Mouse (Mus musculus): ENCODE data around the gene Tmeff1. TPM values are rescaled to one million over a fixed set of nuclear protein-coding genes. Genes with fewer than 3 reads are reported as not detected.

Tmeff1 gene
- total RNA-seq, 2 experiments from 2014 or later: 1.3 TPM; not detected in 1

- no peak for ATAC-seq (replicated peaks; ENCODE audit: poor library complexity, severe bottlenecking)
Observed at GRCm38 (mm10) chr4:48561824-48562223, 23.1 kb upstream of the Tmeff1 start.

GRCm38 (mm10) chr4:48564962-48565361 lies 20.0 kb upstream of the Tmeff1 start:
- no peak for ATAC-seq (replicated peaks; ENCODE audit: poor library complexity, severe bottlenecking)

- no peak for ATAC-seq (replicated peaks; ENCODE audit: poor library complexity, severe bottlenecking)
Observed at GRCm38 (mm10) chr4:48576361-48576760, 8.6 kb upstream of the Tmeff1 start.

GRCm38 (mm10) chr4:48577831-48578230 lies 7.1 kb upstream of the Tmeff1 start:
- ATAC-seq (replicated peaks; ENCODE audit: poor library complexity, severe bottlenecking): no peak

- no peak for ATAC-seq (replicated peaks; ENCODE audit: poor library complexity, severe bottlenecking)
Observed at GRCm38 (mm10) chr4:48578399-48578798, 6.6 kb upstream of the Tmeff1 start.

GRCm38 (mm10) chr4:48579475-48580110 lies 5.4 kb upstream of the Tmeff1 start:
- no peak for ATAC-seq (replicated peaks; ENCODE audit: poor library complexity, severe bottlenecking)

- no peak for ATAC-seq (replicated peaks; ENCODE audit: poor library complexity, severe bottlenecking)
Observed at GRCm38 (mm10) chr4:48581201-48581600, 3.8 kb upstream of the Tmeff1 start.

- ATAC-seq (replicated peaks; ENCODE audit: poor library complexity, severe bottlenecking): no peak
Observed at GRCm38 (mm10) chr4:48581993-48582392, 3.0 kb upstream of the Tmeff1 start.

GRCm38 (mm10) chr4:48582941-48583340 lies 2.0 kb upstream of the Tmeff1 start:
- ATAC-seq (replicated peaks; ENCODE audit: poor library complexity, severe bottlenecking): no peak

- peak; percentile 75 for ATAC-seq (replicated peaks; ENCODE audit: poor library complexity, severe bottlenecking)
Observed at GRCm38 (mm10) chr4:48585241-48586098, 496 bp downstream of the Tmeff1 start.

GRCm38 (mm10) chr4:48586099-48586821 lies 1.3 kb downstream of the Tmeff1 start:
- ATAC-seq (replicated peaks; ENCODE audit: poor library complexity, severe bottlenecking): no peak

GRCm38 (mm10) chr4:48587526-48587925 lies 2.6 kb downstream of the Tmeff1 start:
- no peak for ATAC-seq (replicated peaks; ENCODE audit: poor library complexity, severe bottlenecking)

GRCm38 (mm10) chr4:48588576-48588975 lies 3.6 kb downstream of the Tmeff1 start:
- ATAC-seq (replicated peaks; ENCODE audit: poor library complexity, severe bottlenecking): no peak

GRCm38 (mm10) chr4:48590862-48591261 lies 5.9 kb downstream of the Tmeff1 start:
- peak; percentile 59 for ATAC-seq (replicated peaks; ENCODE audit: poor library complexity, severe bottlenecking)

- ATAC-seq (replicated peaks; ENCODE audit: poor library complexity, severe bottlenecking): no peak
Observed at GRCm38 (mm10) chr4:48591390-48591789, 6.4 kb downstream of the Tmeff1 start.

- ATAC-seq (replicated peaks; ENCODE audit: poor library complexity, severe bottlenecking): peak; percentile 81
Observed at GRCm38 (mm10) chr4:48592328-48592727, 7.4 kb downstream of the Tmeff1 start.

GRCm38 (mm10) chr4:48592844-48593243 lies 7.9 kb downstream of the Tmeff1 start:
- ATAC-seq (replicated peaks; ENCODE audit: poor library complexity, severe bottlenecking): peak; percentile 31

- ATAC-seq (replicated peaks; ENCODE audit: poor library complexity, severe bottlenecking): no peak
Observed at GRCm38 (mm10) chr4:48596111-48596510, 11.1 kb downstream of the Tmeff1 start.

- no peak for ATAC-seq (replicated peaks; ENCODE audit: poor library complexity, severe bottlenecking)
Observed at GRCm38 (mm10) chr4:48605650-48606049, 20.7 kb downstream of the Tmeff1 start.

- ATAC-seq (replicated peaks; ENCODE audit: poor library complexity, severe bottlenecking): no peak
Observed at GRCm38 (mm10) chr4:48609485-48609884, 24.5 kb downstream of the Tmeff1 start.

- no peak for ATAC-seq (replicated peaks; ENCODE audit: poor library complexity, severe bottlenecking)
Observed at GRCm38 (mm10) chr4:48610251-48610650, 25.3 kb downstream of the Tmeff1 start.
